12 mouse cellular contexts compared by ENCODE assay signal in the genomic region with DNA sequence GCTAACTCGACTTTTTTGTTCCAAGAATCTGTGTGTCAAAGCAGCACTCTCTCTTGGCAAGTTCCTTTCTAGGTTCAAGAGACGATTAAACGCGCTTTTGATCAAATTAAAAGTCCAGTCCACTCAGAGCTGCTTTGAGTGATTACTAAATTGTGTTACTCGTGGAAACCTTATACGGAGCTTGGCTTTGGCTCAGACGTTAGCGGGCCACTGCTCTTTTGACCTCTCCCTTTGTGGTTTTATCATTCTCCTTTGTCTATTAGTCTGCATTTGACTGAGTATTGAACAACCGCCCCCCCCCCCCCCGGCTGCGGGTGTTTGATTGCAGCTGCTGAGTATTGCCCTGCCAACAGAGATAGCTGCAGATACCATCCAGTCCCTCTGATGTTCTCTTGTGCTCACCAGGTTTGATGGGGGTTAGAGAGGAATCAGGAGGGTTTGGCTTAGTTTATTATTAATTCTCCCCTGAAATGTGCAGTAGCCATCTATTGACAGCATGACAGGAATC.
DNase-seq lines count a peak whose midpoint lies in the region; ATAC-seq and TF ChIP-seq lines count a peak whose summit lies in the region.
"Had no signal": no experiment of that assay in that cellular context is flagged by ENCODE, and none has a peak within 500 bp of the region (broad histone marks: within the 10 kb centered on the region; RNA-seq: fewer than 3 reads in every experiment).

No protein-coding gene starts in this region.

- H3K27ac ChIP-seq in forebrain, embryonic 12.5 days = no peak overlapping the region
- no peak overlapping the region for H3K27ac ChIP-seq in forebrain, embryonic 11.5 days (ENCODE audit: low read depth, low read length)
- H3K27ac ChIP-seq in embryonic facial prominence, embryonic 14.5 days (replicated peaks; ENCODE audit: low read depth, low read length) = no peak overlapping the region
- H3K27ac ChIP-seq in midbrain, embryonic 14.5 days (replicated peaks; ENCODE audit: low read depth, low read length) = no peak overlapping the region
- H3K27ac ChIP-seq: limb, embryonic 12.5 days had no signal

- 0 out of 2 replicates have a peak, but pooled peaks cover 2% of the 10 kb centered on the region for H3K9me3 ChIP-seq in forebrain, embryonic 12.5 days
- H3K9me3 ChIP-seq in forebrain, embryonic 11.5 days (ENCODE audit: control insufficient read depth, low read length) = no peaks in the 10 kb centered on the region
- no peaks in the 10 kb centered on the region for H3K9me3 ChIP-seq in embryonic facial prominence, embryonic 14.5 days (ENCODE audit: control insufficient read depth, low read length)
- no peaks in the 10 kb centered on the region for H3K9me3 ChIP-seq in midbrain, embryonic 14.5 days (ENCODE audit: control insufficient read depth, low read length)
- H3K9me3 ChIP-seq: limb, embryonic 12.5 days had no signal

- no peak overlapping the region for H3K4me3 ChIP-seq in forebrain, embryonic 12.5 days (replicated peaks)
- no peak overlapping the region for H3K4me3 ChIP-seq in forebrain, embryonic 11.5 days (ENCODE audit: low read depth, low read length)
- H3K4me3 ChIP-seq in lung, adult 2 months (replicated peaks; ENCODE audit: extremely low read depth, low read depth, low read length) = peak overlapping the region; percentile 59
- no peak overlapping the region for H3K4me3 ChIP-seq in embryonic facial prominence, embryonic 14.5 days (ENCODE audit: low read depth, low read length)
- H3K4me3 ChIP-seq in midbrain, embryonic 14.5 days (replicated peaks; ENCODE audit: low read depth, low read length) = no peak overlapping the region
- H3K4me3 ChIP-seq: limb, embryonic 12.5 days had no signal

- no peak for ATAC-seq in forebrain, embryonic 12.5 days (ENCODE audit: low FRiP score)
- ATAC-seq in forebrain, embryonic 11.5 days (replicated peaks; ENCODE audit: low FRiP score) = no peak
- ATAC-seq in embryonic facial prominence, embryonic 14.5 days (ENCODE audit: low read depth) = no peak
- no peak for ATAC-seq in midbrain, embryonic 14.5 days (ENCODE audit: low FRiP score, low TSS enrichment)

- peak overlapping the region; percentile 30; the same call in 1 of the 2 replicates for H3K4me2 ChIP-seq in forebrain, embryonic 12.5 days
- no peak overlapping the region for H3K4me2 ChIP-seq in forebrain, embryonic 11.5 days (ENCODE audit: low read depth, low read length, severe bottlenecking)
- H3K4me2 ChIP-seq in embryonic facial prominence, embryonic 14.5 days (ENCODE audit: low read depth, low read length) = no peak overlapping the region; the same call in 1 of the 2 replicates
- no peak overlapping the region for H3K4me2 ChIP-seq in midbrain, embryonic 14.5 days (ENCODE audit: low read length)

- H3K36me3 ChIP-seq in forebrain, embryonic 12.5 days (replicated peaks) = no peaks in the 10 kb centered on the region
- H3K36me3 ChIP-seq in forebrain, embryonic 11.5 days (ENCODE audit: control insufficient read depth, insufficient read depth, low read length) = no peaks in the 10 kb centered on the region
- no peaks in the 10 kb centered on the region for H3K36me3 ChIP-seq in embryonic facial prominence, embryonic 14.5 days (ENCODE audit: control insufficient read depth, insufficient read depth, low read length)
- H3K36me3 ChIP-seq in midbrain, embryonic 14.5 days (ENCODE audit: control insufficient read depth, insufficient read depth, low read length) = no peaks in the 10 kb centered on the region
- H3K36me3 ChIP-seq: limb, embryonic 12.5 days had no signal

- TF ChIP-seq POLR2A in lung, adult 2 months (IDR thresholded peaks at IDR 0.05; ENCODE audit: borderline replicate concordance, extremely low read depth, low read depth, low read length) = no peak

- 9% methylated on average over 11 of the region's 11 CpGs for WGBS in forebrain, embryonic 12.5 days
- 15% methylated on average over 11 of the region's 11 CpGs for WGBS in forebrain, embryonic 11.5 days
- WGBS in lung, adult 2 months = 36% methylated on average over 11 of the region's 11 CpGs
- WGBS in embryonic facial prominence, embryonic 14.5 days = 25% methylated on average over 11 of the region's 11 CpGs
- 5% methylated on average over 11 of the region's 11 CpGs for WGBS in midbrain, embryonic 14.5 days

- H3K9ac ChIP-seq in forebrain, embryonic 12.5 days = no peak overlapping the region
- no peak overlapping the region for H3K9ac ChIP-seq in forebrain, embryonic 11.5 days (ENCODE audit: low read length)
- H3K9ac ChIP-seq in embryonic facial prominence, embryonic 14.5 days (ENCODE audit: low read depth, low read length) = no peak overlapping the region
- no peak overlapping the region for H3K9ac ChIP-seq in midbrain, embryonic 14.5 days (replicated peaks; ENCODE audit: low read length)
- H3K9ac ChIP-seq: limb, embryonic 12.5 days had no signal

- no peak for TF ChIP-seq CTCF in lung, adult 2 months (IDR thresholded peaks at IDR 0.05; ENCODE audit: insufficient read depth, low read length)

- H3K4me1 ChIP-seq in forebrain, embryonic 12.5 days = peaks cover 24% of the 10 kb centered on the region
- H3K4me1 ChIP-seq in forebrain, embryonic 11.5 days (replicated peaks; ENCODE audit: control insufficient read depth, insufficient read depth, low read length) = peaks cover 7% of the 10 kb centered on the region
- peaks cover 4% of the 10 kb centered on the region for H3K4me1 ChIP-seq in lung, adult 2 months (ENCODE audit: control insufficient read depth, insufficient read depth, low read length)
- H3K4me1 ChIP-seq in embryonic facial prominence, embryonic 14.5 days (ENCODE audit: control insufficient read depth, insufficient read depth, low read length) = peaks cover 20% of the 10 kb centered on the region
- H3K4me1 ChIP-seq in midbrain, embryonic 14.5 days (ENCODE audit: control insufficient read depth, insufficient read depth, low read length) = peaks cover 8% of the 10 kb centered on the region; the same call in 1 of the 2 replicates

- H3K27me3 ChIP-seq in forebrain, embryonic 12.5 days = peaks cover 10% of the 10 kb centered on the region
- 0 out of 2 replicates have a peak, but pooled peaks cover 2% of the 10 kb centered on the region for H3K27me3 ChIP-seq in forebrain, embryonic 11.5 days (ENCODE audit: control insufficient read depth, insufficient read depth, low read length)
- no peaks in the 10 kb centered on the region for H3K27me3 ChIP-seq in embryonic facial prominence, embryonic 14.5 days (replicated peaks; ENCODE audit: control insufficient read depth, insufficient read depth, low read length)
- H3K27me3 ChIP-seq in midbrain, embryonic 14.5 days (ENCODE audit: control insufficient read depth, insufficient read depth, low read length) = no peaks in the 10 kb centered on the region

- no peak for DNase-seq in forebrain, embryonic 11.5 days (ENCODE audit: low spot score)
- DNase-seq in lung, adult 2 months = no peak
- DNase-seq in lung, postnatal 4 days = no peak
- DNase-seq in embryonic facial prominence, embryonic 14.5 days (ENCODE audit: low spot score) = peak; percentile 46
- peak; percentile 31 for DNase-seq in midbrain, embryonic 14.5 days
- no peak for DNase-seq in cerebellum, adult 8-10 months
- DNase-seq in cerebellum, postnatal 25 days = no peak
- DNase-seq: adrenal gland, adult 8-10 months; cerebellum, adult 18-20 months; thymus, postnatal 4 days had no signal

Comparison
In these comparisons a context has a peak if more than half of its experiments do, and no peak if none do; other contexts are left out.
1. DNase-seq: peak in embryonic facial prominence, embryonic 14.5 days (single experiment) and midbrain, embryonic 14.5 days (single experiment); none in forebrain, embryonic 11.5 days (single experiment), lung, adult 2 months (single experiment), lung, postnatal 4 days (0 of 2), cerebellum, adult 8-10 months (single experiment) and cerebellum, postnatal 25 days (0 of 2).